Mouse (Mus musculus): ENCODE data around the gene Lrrc8b.

GRCm38 (mm10) chr5:105442212-105443000 lies 26.8 kb downstream of the Lrrc8b start:
- TF ChIP-seq NRF1 (IDR thresholded peaks at IDR 0.05; ENCODE audit: insufficient read depth, low read depth, low read length, poor library complexity, severe bottlenecking) (no peak), POLR2A (IDR thresholded peaks at IDR 0.05; ENCODE audit: control insufficient read depth in 1 of 2, insufficient read depth in 1 of 2, low read depth in 1 of 2, low read length in 2 of 2, poor library complexity in 1 of 2) (no peak), EP300 (IDR thresholded peaks at IDR 0.05; ENCODE audit: low read depth in 1 of 2, low read length in 2 of 2) (no peak), CTCF (IDR thresholded peaks at IDR 0.05 in 2 of 3, conservative IDR thresholded peaks at IDR 0.05 in 1 of 3; ENCODE audit: control insufficient read depth in 1 of 3, insufficient read depth in 1 of 3, low read depth in 2 of 3, low read length in 3 of 3, poor library complexity in 1 of 3, severe bottlenecking in 1 of 3) (no peak), JUND (IDR thresholded peaks at IDR 0.05; ENCODE audit: low read depth, low read length) (no peak), ZC3H11A (IDR thresholded peaks at IDR 0.05; ENCODE audit: low read depth, low read length) (no peak), ZKSCAN1 (IDR thresholded peaks at IDR 0.05; ENCODE audit: low read depth, low read length) (no peak), ZNF384 (IDR thresholded peaks at IDR 0.05; ENCODE audit: low read depth, low read length) (no peak), ZMIZ1 (IDR thresholded peaks at IDR 0.05; ENCODE audit: low read depth, low read length) (no peak), TAL1 (IDR thresholded peaks at IDR 0.05; ENCODE audit: low read length) (no peak), SIN3A (IDR thresholded peaks at IDR 0.05; ENCODE audit: low read length) (no peak)
